Mouse (Mus musculus): ENCODE measurements around the gene Kcna7. TPM values are rescaled to one million over a fixed set of nuclear protein-coding genes. Genes with fewer than 3 reads are reported as not detected.

Kcna7 gene
- total and polyA plus RNA-seq, 3 experiments = 0.16 to 3.2 (median 0.39) TPM

GRCm38 (mm10) chr7:45403532-45404261, 1.8 kb upstream of the Kcna7 start:
- no peaks in the 10 kb centered on the region for H3K79me2 ChIP-seq (replicated peaks; ENCODE audit: control insufficient read depth, extremely low read depth, insufficient read depth, poor library complexity, severe bottlenecking)
- H3K36me3 ChIP-seq (replicated peaks in 1 of 2; ENCODE audit: control insufficient read depth in 1 of 2, insufficient read depth in 1 of 2, low read length in 1 of 2) = no peaks in the 10 kb centered on the region
- H3K27ac ChIP-seq (ENCODE audit: insufficient read depth, low read depth) = no peak overlapping the region
- TF ChIP-seq RAD21 (IDR thresholded peaks at IDR 0.05; ENCODE audit: low read depth, low read length) (peak; percentile 28), ZMIZ1 (IDR thresholded peaks at IDR 0.05; ENCODE audit: low read depth, low read length) (no peak), CTCF (conservative IDR thresholded peaks at IDR 0.05 in 1 of 2, IDR thresholded peaks at IDR 0.05 in 1 of 2; ENCODE audit: low read depth in 2 of 2, low read length in 2 of 2) (peak; percentile 27 to 86; a peak in 2 of 4 replicates), SMC3 (IDR thresholded peaks at IDR 0.05; ENCODE audit: low read depth, low read length) (peak; percentile 41), TBP (conservative IDR thresholded peaks at IDR 0.05; ENCODE audit: low read depth, low read length) (peak; percentile 55)
- no peak overlapping the region for H3K4me2 ChIP-seq (ENCODE audit: insufficient read depth, low read depth, poor library complexity, severe bottlenecking)
- in situ Hi-C loops (cut with MboI; ENCODE audit: low pct_ligation_motif_present, low pct_unique_long_range_greater_than_20kb, low sequenced_read_pairs) (no loop called here), dilution Hi-C loops (cut with MboI; ENCODE audit: extremely low pct_ligation_motif_present, extremely low pct_unique_long_range_greater_than_20kb, low sequenced_read_pairs) (no loop called here)
- H3K4me1 ChIP-seq (ENCODE audit: control insufficient read depth in 1 of 2, insufficient read depth in 2 of 2) = peaks cover 0 to 9% of the 10 kb centered on the region in 2 experiments; a peak in 2 of 4 replicates
- no peak overlapping the region for H3K4me3 ChIP-seq (replicated peaks in 1 of 3; ENCODE audit: low read depth in 2 of 3, low read length in 2 of 3, poor library complexity in 1 of 3)
- H3K9me3 ChIP-seq (replicated peaks; ENCODE audit: low read length) = peaks cover 12% of the 10 kb centered on the region
- peak; percentile 75 for DNase-seq (ENCODE audit: extremely low read depth)
- H3K27me3 ChIP-seq (replicated peaks) = peaks cover 36% of the 10 kb centered on the region
- no peak overlapping the region for H3K9ac ChIP-seq (ENCODE audit: insufficient read depth, low read depth)

DNA sequence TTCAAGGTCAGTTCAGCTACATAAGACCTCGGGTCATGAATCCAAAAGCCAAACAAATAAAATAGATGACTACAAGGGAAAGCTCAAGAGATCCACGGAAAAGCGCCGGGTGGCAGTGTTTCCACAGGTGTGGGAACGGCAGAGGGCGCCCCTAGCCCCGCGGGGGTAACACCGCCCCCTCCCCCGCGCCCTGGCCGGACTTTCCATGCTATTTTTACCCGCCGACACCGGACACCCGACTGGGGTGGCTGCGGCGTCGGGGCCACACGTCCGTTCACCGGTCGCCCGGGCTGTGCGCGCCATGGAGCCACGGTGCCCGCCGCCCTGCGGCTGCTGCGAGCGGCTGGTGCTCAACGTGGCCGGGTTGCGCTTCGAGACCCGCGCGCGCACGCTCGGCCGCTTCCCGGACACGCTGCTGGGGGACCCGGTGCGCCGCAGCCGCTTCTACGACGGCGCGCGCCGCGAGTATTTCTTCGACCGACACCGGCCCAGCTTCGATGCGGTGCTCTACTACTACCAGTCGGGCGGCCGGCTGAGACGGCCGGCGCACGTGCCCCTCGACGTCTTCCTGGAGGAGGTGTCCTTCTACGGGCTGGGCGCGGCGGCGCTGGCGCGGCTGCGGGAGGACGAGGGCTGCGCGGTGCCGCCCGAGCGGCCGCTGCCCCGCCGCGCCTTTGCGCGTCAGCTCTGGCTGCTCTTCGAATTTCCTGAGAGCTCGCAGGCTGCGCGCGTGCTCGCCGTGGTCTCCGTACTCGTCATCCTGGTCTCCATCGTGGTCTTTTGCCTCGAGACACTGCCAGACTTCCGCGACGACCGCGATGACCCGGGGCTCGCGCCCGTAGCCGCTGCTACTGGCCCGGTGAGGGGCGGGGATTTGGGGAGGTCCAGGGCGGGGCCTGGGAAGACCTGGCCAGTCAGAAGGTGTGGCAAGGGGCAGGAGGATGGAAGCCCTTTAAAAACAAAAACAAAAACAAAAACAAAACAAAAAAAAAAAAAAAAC, 1.0 kb downstream of the Kcna7 start:
- no peak for DNase-seq (ENCODE audit: extremely low read depth)
- peaks cover 0 to 14% of the 10 kb centered on the region in 2 experiments; a peak in 2 of 4 replicates for H3K4me1 ChIP-seq (ENCODE audit: control insufficient read depth in 1 of 2, insufficient read depth in 2 of 2)
- peak; percentile 41 for TF ChIP-seq MXI1 (IDR thresholded peaks at IDR 0.05; ENCODE audit: low read depth, low read length)
- TF ChIP-seq IRF4 (IDR thresholded peaks at IDR 0.05; ENCODE audit: low read depth, low read length) = no peak; the same call in 1 of the 2 replicates
- TF ChIP-seq ZNF384 (IDR thresholded peaks at IDR 0.05; ENCODE audit: low read depth, low read length) = no peak
- no peak for TF ChIP-seq JUN (IDR thresholded peaks at IDR 0.05; ENCODE audit: insufficient read depth, low read depth, low read length)
- TF ChIP-seq USF1 (IDR thresholded peaks at IDR 0.05; ENCODE audit: low read depth, low read length) = no peak
- TF ChIP-seq POLR2A (IDR thresholded peaks at IDR 0.05; ENCODE audit: low read depth, low read length) = peak; percentile 8; the same call in 1 of the 2 replicates
- TF ChIP-seq SMC3 (IDR thresholded peaks at IDR 0.05; ENCODE audit: low read depth, low read length) = peak; percentile 36
- TF ChIP-seq CTCF (conservative IDR thresholded peaks at IDR 0.05 in 1 of 2, IDR thresholded peaks at IDR 0.05 in 1 of 2; ENCODE audit: low read depth in 2 of 2, low read length in 2 of 2) = peak in 1 of 2 experiments; percentile 68; a peak in 2 of 4 replicates
- TF ChIP-seq TCF12 (IDR thresholded peaks at IDR 0.05; ENCODE audit: low read depth, low read length) = peak; percentile 35; the same call in 1 of the 2 replicates
- no peak for TF ChIP-seq CHD2 (IDR thresholded peaks at IDR 0.05; ENCODE audit: low read length)
- no peak for TF ChIP-seq EP300 (IDR thresholded peaks at IDR 0.05; ENCODE audit: low read length)
- TF ChIP-seq JUND (conservative IDR thresholded peaks at IDR 0.05; ENCODE audit: low read depth, low read length) = no peak
- no peak for TF ChIP-seq ETS1 (conservative IDR thresholded peaks at IDR 0.05; ENCODE audit: low read depth, low read length)
- TF ChIP-seq RCOR1 (conservative IDR thresholded peaks at IDR 0.05; ENCODE audit: low read depth, low read length) = no peak
- no peak for TF ChIP-seq ZKSCAN1 (IDR thresholded peaks at IDR 0.05; ENCODE audit: borderline replicate concordance, low read depth, low read length)
- peak; percentile 39; the same call in 1 of the 2 replicates for TF ChIP-seq MAX (IDR thresholded peaks at IDR 0.05; ENCODE audit: low read length)
- TF ChIP-seq NRF1 (IDR thresholded peaks at IDR 0.05; ENCODE audit: low read depth, low read length) = no peak
- no peak for TF ChIP-seq POLR2AphosphoS2 (IDR thresholded peaks at IDR 0.05; ENCODE audit: low read depth, low read length)
- TF ChIP-seq NELFE (IDR thresholded peaks at IDR 0.05; ENCODE audit: low read depth, low read length) = no peak
- TF ChIP-seq ZC3H11A (IDR thresholded peaks at IDR 0.05; ENCODE audit: low read depth, low read length) = no peak
- TF ChIP-seq MEF2A (IDR thresholded peaks at IDR 0.05; ENCODE audit: borderline replicate concordance, low read depth, low read length) = peak; percentile 91
- peak overlapping the region; percentile 47 for H3K27ac ChIP-seq (ENCODE audit: insufficient read depth, low read depth)
- peak overlapping the region; percentile 46 to 68 (median 51) for H3K4me3 ChIP-seq (replicated peaks in 1 of 3; ENCODE audit: low read depth in 2 of 3, low read length in 2 of 3, poor library complexity in 1 of 3)
- dilution Hi-C loops (cut with MboI; ENCODE audit: extremely low pct_ligation_motif_present, extremely low pct_unique_long_range_greater_than_20kb, low sequenced_read_pairs) = no loop called here
- peak overlapping the region; percentile 90 for H3K4me2 ChIP-seq (ENCODE audit: insufficient read depth, low read depth, poor library complexity, severe bottlenecking)
- H3K27me3 ChIP-seq (replicated peaks) = peaks cover 63% of the 10 kb centered on the region
- H3K9ac ChIP-seq (ENCODE audit: insufficient read depth, low read depth) = peak overlapping the region; percentile 48
- in situ Hi-C loops (cut with MboI; ENCODE audit: low pct_ligation_motif_present, low pct_unique_long_range_greater_than_20kb, low sequenced_read_pairs) = no loop called here
- peaks cover 0 to 4% of the 10 kb centered on the region in 2 experiments for H3K36me3 ChIP-seq (replicated peaks in 1 of 2; ENCODE audit: control insufficient read depth in 1 of 2, insufficient read depth in 1 of 2, low read length in 1 of 2)
- peaks cover 12% of the 10 kb centered on the region for H3K9me3 ChIP-seq (replicated peaks; ENCODE audit: low read length)
- no peaks in the 10 kb centered on the region for H3K79me2 ChIP-seq (replicated peaks; ENCODE audit: control insufficient read depth, extremely low read depth, insufficient read depth, poor library complexity, severe bottlenecking)
